Mouse (Mus musculus): ENCODE measurements around the gene Usp29. TPM values are rescaled to one million over a fixed set of nuclear protein-coding genes. Genes with fewer than 3 reads are reported as not detected.

Gene Usp29
- polyA plus RNA-seq, 2 experiments, result 1.1 to 1.7 TPM

GRCm38 (mm10) chr7:6837926-6838554 is 107.7 kb downstream of the Usp29 start:
- ATAC-seq (ENCODE audit: insufficient read depth) (peak; percentile 33; the same call in 1 of the 2 replicates), DNase-seq (ENCODE audit: low read depth in 3 of 3, low spot score in 3 of 3) (peak in 1 of 3 experiments; percentile 15)
- no peaks in the 10 kb centered on the region for H3K9me3 ChIP-seq (ENCODE audit: control insufficient read depth, low read length)
- no peak overlapping the region for H3K4me2 ChIP-seq (ENCODE audit: low read depth)
- H3K4me3 ChIP-seq (ENCODE audit: insufficient read depth in 1 of 2, low read depth in 2 of 2, low read length in 2 of 2), result no peak overlapping the region
- H3K36me3 ChIP-seq (replicated peaks; ENCODE audit: control insufficient read depth, insufficient read depth, low read depth), result no peaks in the 10 kb centered on the region
- H3K9ac ChIP-seq (replicated peaks), result no peak overlapping the region
- WGBS (ENCODE audit: insufficient replicate concordance), result 40% methylated on average over 9 of the region's 9 CpGs
- H3K4me1 ChIP-seq (replicated peaks; ENCODE audit: control insufficient read depth in 2 of 2, insufficient read depth in 2 of 2, low read length in 1 of 2), result peaks cover 0 to 8% of the 10 kb centered on the region in 2 experiments; a peak in 1 of 4 replicates
- no peak for TF ChIP-seq CTCF (IDR thresholded peaks at IDR 0.05; ENCODE audit: low read depth)
- TF ChIP-seq EP300 (IDR thresholded peaks at IDR 0.05; ENCODE audit: low read depth), result no peak
- H3K27ac ChIP-seq, result no peak overlapping the region
- no peaks in the 10 kb centered on the region for H3K27me3 ChIP-seq (ENCODE audit: control insufficient read depth, insufficient read depth, low read length)

- Histone ChIP-seq H3K27ac (no peak overlapping the region), H3K4me3 (ENCODE audit: insufficient read depth in 1 of 2, low read depth in 2 of 2, low read length in 2 of 2) (no peak overlapping the region), H3K27me3 (ENCODE audit: control insufficient read depth, insufficient read depth, low read length) (no peaks in the 10 kb centered on the region), H3K4me2 (ENCODE audit: low read depth) (no peak overlapping the region), H3K4me1 (replicated peaks; ENCODE audit: control insufficient read depth in 2 of 2, insufficient read depth in 2 of 2, low read length in 1 of 2) (peaks cover 0 to 8% of the 10 kb centered on the region in 2 experiments; a peak in 1 of 4 replicates), H3K9me3 (ENCODE audit: control insufficient read depth, low read length) (no peaks in the 10 kb centered on the region), H3K9ac (replicated peaks) (no peak overlapping the region), H3K36me3 (replicated peaks; ENCODE audit: control insufficient read depth, insufficient read depth, low read depth) (no peaks in the 10 kb centered on the region)
- ATAC-seq (ENCODE audit: insufficient read depth) (no peak), DNase-seq (ENCODE audit: low read depth in 3 of 3, low spot score in 3 of 3) (no peak)
- TF ChIP-seq EP300 (IDR thresholded peaks at IDR 0.05; ENCODE audit: low read depth), result no peak
- no peak for TF ChIP-seq CTCF (IDR thresholded peaks at IDR 0.05; ENCODE audit: low read depth)
- 69% methylated on average over 5 of the region's 5 CpGs for WGBS (ENCODE audit: insufficient replicate concordance)
Observed at GRCm38 (mm10) chr7:6840860-6841259, 110.5 kb downstream of the Usp29 start.

- no peaks in the 10 kb centered on the region for H3K27me3 ChIP-seq (ENCODE audit: control insufficient read depth, insufficient read depth, low read length)
- DNase-seq (ENCODE audit: low read depth in 3 of 3, low spot score in 3 of 3), result no peak
- no peak overlapping the region for H3K9ac ChIP-seq (replicated peaks)
- no peaks in the 10 kb centered on the region for H3K9me3 ChIP-seq (ENCODE audit: control insufficient read depth, low read length)
- ATAC-seq (ENCODE audit: insufficient read depth), result no peak
- WGBS (ENCODE audit: insufficient replicate concordance), result 44% methylated on average over 3 of the region's 3 CpGs
- H3K36me3 ChIP-seq (replicated peaks; ENCODE audit: control insufficient read depth, insufficient read depth, low read depth), result no peaks in the 10 kb centered on the region
- no peaks in the 10 kb centered on the region for H3K4me1 ChIP-seq (replicated peaks; ENCODE audit: control insufficient read depth in 2 of 2, insufficient read depth in 2 of 2, low read length in 1 of 2)
- no peak for TF ChIP-seq EP300 (IDR thresholded peaks at IDR 0.05; ENCODE audit: low read depth)
- no peak for TF ChIP-seq CTCF (IDR thresholded peaks at IDR 0.05; ENCODE audit: low read depth)
- H3K4me2 ChIP-seq (ENCODE audit: low read depth), result no peak overlapping the region
- no peak overlapping the region for H3K4me3 ChIP-seq (ENCODE audit: insufficient read depth in 1 of 2, low read depth in 2 of 2, low read length in 2 of 2)
- no peak overlapping the region for H3K27ac ChIP-seq
Observed at GRCm38 (mm10) chr7:6849495-6849894, 119.1 kb downstream of the Usp29 start.

GRCm38 (mm10) chr7:6850321-6850720 is 119.9 kb downstream of the Usp29 start:
- DNase-seq (ENCODE audit: low read depth in 3 of 3, low spot score in 3 of 3), result no peak
- no peaks in the 10 kb centered on the region for H3K9me3 ChIP-seq (ENCODE audit: control insufficient read depth, low read length)
- TF ChIP-seq CTCF (IDR thresholded peaks at IDR 0.05; ENCODE audit: low read depth), result no peak
- TF ChIP-seq EP300 (IDR thresholded peaks at IDR 0.05; ENCODE audit: low read depth), result no peak
- no peak overlapping the region for H3K9ac ChIP-seq (replicated peaks)
- H3K4me2 ChIP-seq (ENCODE audit: low read depth), result no peak overlapping the region
- H3K4me1 ChIP-seq (replicated peaks; ENCODE audit: control insufficient read depth in 2 of 2, insufficient read depth in 2 of 2, low read length in 1 of 2), result no peaks in the 10 kb centered on the region
- H3K27me3 ChIP-seq (ENCODE audit: control insufficient read depth, insufficient read depth, low read length), result no peaks in the 10 kb centered on the region
- H3K27ac ChIP-seq, result no peak overlapping the region
- ATAC-seq (ENCODE audit: insufficient read depth), result no peak
- no peak overlapping the region for H3K4me3 ChIP-seq (ENCODE audit: insufficient read depth in 1 of 2, low read depth in 2 of 2, low read length in 2 of 2)
- H3K36me3 ChIP-seq (replicated peaks; ENCODE audit: control insufficient read depth, insufficient read depth, low read depth), result no peaks in the 10 kb centered on the region
- 58% methylated on average over 3 of the region's 3 CpGs for WGBS (ENCODE audit: insufficient replicate concordance)

GRCm38 (mm10) chr7:6851256-6851655 is 120.9 kb downstream of the Usp29 start:
- 54% methylated on average over 6 of the region's 6 CpGs for WGBS (ENCODE audit: insufficient replicate concordance)
- DNase-seq (ENCODE audit: low read depth in 3 of 3, low spot score in 3 of 3), result no peak
- H3K9me3 ChIP-seq (ENCODE audit: control insufficient read depth, low read length), result no peaks in the 10 kb centered on the region

More at GRCm38 (mm10) chr7:6851256-6851655, 120.9 kb downstream of the Usp29 start:
- Histone ChIP-seq H3K4me3 (ENCODE audit: insufficient read depth in 1 of 2, low read depth in 2 of 2, low read length in 2 of 2) (no peak overlapping the region), H3K4me2 (ENCODE audit: low read depth) (no peak overlapping the region), H3K4me1 (replicated peaks; ENCODE audit: control insufficient read depth in 2 of 2, insufficient read depth in 2 of 2, low read length in 1 of 2) (no peaks in the 10 kb centered on the region; a peak in 1 of 4 replicates), H3K36me3 (replicated peaks; ENCODE audit: control insufficient read depth, insufficient read depth, low read depth) (no peaks in the 10 kb centered on the region), H3K27me3 (ENCODE audit: control insufficient read depth, insufficient read depth, low read length) (no peaks in the 10 kb centered on the region), H3K27ac (no peak overlapping the region), H3K9ac (replicated peaks) (no peak overlapping the region)
- TF ChIP-seq EP300 (IDR thresholded peaks at IDR 0.05; ENCODE audit: low read depth), result no peak
- no peak for TF ChIP-seq CTCF (IDR thresholded peaks at IDR 0.05; ENCODE audit: low read depth)
- ATAC-seq (ENCODE audit: insufficient read depth), result no peak

Measured in liver, embryonic 14.5 days (tissue).